Mouse (Mus musculus): Measurements from ENCODE around the gene Vpreb2. TPM values are rescaled to one million over a fixed set of nuclear protein-coding genes. Genes with fewer than 3 reads are reported as not detected.
A peak's percentile ranks its signal among the peaks of the same experiment; 100 is the strongest.
"Not testable (repeated sequence)": the region's sequence is repeated elsewhere in the genome, so short reads cannot be mapped to it uniquely, and the experiment has no call there.

Vpreb2 gene
- total RNA-seq, 2 experiments from 2014 or later: not detected

DNA sequence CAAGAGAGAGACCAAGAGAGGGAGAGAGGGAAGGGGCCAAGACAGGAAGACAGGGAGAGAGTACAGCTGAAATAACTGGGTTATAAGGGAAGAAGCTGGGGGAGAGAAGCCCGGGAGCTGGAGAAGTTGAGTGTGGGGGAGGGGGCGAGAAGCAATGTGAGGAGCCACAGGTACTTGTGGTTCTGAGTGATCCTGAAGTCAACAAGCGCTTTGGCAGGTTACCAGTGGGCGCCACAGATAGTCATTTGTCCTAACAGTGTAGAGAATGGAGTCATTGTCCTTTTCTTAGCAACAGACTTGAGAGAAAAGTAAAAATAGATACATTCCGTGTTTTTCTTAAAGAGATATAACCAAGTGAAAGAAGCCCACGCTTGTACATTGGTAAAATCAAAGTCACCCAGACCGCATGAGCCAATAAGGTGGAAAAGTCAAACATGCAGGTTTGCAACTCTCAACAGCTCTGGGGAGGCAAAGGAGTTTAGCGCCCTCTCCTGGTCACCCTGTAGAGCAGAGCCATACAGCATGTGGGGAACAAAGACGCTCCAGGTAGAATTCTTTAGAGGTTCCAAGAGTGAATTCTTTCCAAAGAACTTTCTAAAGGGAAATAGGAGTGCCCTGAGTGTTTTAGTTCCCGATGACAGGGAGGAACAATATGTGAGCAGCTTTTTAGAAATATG is 6.4 kb downstream of the Vpreb2 start:
- intact Hi-C loops (cut with DNase I): loop anchor here (2.0 to 5.0 kb wide), 3 partner anchors 58 to 129 kb away; partner anchors contain the start of gene Slc25a1

DNA sequence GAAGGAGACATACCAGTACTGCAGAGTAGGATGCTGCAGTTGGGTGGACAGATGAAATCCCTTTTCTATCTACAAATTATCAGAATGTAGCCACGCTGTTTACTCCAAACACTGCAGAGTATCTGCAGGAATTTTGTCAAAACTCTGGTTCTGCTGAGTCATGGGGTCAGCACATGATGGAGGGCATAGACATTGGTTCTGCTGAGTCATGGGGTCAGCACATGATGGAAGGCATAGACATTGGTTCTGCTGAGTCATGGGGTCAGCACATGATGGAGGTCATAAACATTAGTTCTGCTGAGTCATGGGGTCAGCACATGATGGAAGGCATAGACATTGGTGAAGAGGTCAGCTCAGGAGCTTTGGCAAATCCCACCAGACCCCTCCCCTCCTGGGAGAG is 7.5 kb downstream of the Vpreb2 start:
- intact Hi-C loops (cut with DNase I): loop anchor here (2.0 to 5.0 kb wide), 3 partner anchors 59 to 130 kb away; partner anchors contain the start of gene Slc25a1
- DNase-seq: no peak

More for the DNA sequence above, 6.4 kb downstream of the Vpreb2 start:
- peak; percentile 67 to 74 for DNase-seq

DNA sequence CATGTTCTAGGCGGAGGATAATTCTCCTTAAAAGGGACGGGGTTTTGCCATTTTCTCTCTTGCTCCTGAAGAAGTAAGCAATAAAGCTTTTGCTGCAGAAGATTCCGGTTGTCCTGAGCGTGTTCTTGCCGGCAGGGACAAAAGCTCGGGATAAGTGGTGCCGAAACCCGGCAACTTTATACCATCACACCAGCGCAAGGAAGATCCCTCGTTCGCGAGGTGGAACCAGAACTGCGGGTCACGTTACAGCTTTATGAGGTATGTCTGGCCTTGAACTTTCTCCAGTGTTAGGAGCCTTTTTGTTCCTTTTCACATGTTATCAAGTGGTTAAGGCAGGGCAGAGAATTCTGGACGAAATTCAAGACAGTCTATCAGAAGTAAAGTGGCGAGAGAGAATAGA is 12.1 kb downstream of the Vpreb2 start:
- intact Hi-C loops (cut with DNase I); DNase-seq: not testable (repeated sequence)

DNA sequence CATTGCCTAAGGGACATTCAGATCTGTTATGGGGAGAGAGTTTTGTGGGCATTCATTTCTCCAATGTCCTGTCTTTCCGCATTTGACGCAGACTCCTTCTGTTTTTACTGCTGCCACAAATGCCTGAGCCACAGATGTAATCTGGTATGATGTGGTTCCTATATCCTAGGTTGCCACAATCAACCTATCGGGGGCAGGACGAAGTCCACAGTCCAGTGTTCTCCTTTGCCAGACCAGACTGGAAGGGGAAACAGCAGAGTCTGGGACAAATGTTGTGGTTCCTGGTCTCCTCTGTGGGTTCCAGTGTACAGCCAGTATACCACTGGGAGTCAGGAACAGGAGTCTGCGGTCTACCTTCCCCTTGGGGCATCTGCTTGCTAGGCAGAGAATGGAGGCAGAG is 19.4 kb downstream of the Vpreb2 start:
- DNase-seq: no peak
- intact Hi-C loops (cut with DNase I): no loop called here

DNA sequence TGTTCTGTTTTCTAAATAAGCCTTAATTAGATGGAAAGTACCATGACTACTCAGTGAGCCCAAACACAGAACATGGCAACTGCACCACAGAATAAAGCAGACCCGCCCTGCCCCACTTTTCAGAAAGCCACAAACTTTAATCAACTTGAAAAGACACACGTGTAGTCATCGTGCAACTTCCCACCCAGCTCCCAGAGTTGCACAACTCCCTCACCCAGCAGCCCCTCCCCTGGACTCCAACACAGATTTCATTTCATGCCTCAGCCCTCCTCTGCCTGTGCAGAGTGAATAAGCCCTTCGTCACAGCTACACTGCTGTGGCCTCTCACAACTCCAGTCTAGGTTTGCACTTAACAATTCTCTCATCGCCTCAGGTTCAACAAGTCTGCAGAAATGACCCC is 24.4 kb downstream of the Vpreb2 start:
- no peak for DNase-seq
- intact Hi-C loops (cut with DNase I): no loop called here

DNA sequence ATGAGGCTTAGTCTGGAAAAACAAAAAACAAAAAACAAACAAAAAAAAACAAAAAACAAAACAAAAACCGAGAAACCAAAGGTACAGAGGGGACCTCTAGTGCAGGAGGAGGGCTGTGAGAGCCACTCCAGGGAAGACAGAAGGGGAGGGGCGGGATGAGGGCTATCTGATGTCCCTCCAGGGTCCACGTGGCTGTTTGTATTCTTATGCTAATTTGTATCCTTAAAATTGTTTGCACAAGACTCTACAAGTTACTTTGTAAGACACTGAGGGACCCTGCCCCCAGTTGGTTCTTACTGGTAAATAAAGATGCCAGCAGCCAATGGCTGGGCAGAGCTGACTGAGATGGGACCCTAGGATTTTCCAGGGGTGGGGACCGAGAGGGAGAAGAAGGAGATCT is 26.9 kb downstream of the Vpreb2 start:
- intact Hi-C loops (cut with DNase I): no loop called here

DNA sequence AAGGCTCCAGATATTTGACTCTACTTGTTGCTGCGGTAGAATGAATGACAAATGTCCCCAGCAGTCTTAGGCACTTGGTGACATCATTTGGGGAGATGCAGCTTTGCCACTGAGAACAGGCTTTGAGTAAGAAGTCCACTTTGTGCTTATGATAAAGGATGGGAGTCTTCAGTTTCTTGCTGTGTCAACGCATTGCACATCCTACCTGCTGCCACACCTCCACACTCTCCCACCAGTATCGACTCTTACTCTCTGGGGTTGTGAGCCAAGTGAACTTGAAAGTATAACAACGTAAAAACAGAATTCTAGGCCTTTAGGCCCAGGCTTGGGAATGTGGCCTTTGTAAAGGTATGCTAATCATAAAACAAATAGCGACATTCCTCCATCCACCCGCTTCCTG is 30.9 kb downstream of the Vpreb2 start:
- intact Hi-C loops (cut with DNase I): no loop called here
- DNase-seq: no peak

More for the DNA sequence above, 26.9 kb downstream of the Vpreb2 start:
- no peak for DNase-seq

DNA sequence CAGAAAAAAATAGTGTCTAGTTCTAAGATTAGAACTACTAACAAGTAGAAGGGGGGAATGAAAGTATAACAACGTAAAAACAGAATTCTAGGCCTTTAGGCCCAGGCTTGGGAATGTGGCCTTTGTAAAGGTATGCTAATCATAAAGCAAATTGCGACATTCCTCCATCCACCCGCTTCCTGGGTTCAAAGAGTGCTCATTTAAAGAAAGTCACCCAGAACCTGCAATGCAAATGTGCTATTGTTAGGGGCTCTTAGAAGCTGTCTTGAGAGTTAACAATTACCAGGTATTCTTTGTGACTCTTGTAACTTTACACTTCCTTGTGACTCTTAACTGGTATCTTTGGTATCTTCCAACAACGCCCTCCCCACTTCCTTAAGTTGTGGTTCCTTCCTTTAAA is 36.3 kb downstream of the Vpreb2 start:
- DNase-seq; intact Hi-C loops (cut with DNase I): not testable (repeated sequence)

DNA sequence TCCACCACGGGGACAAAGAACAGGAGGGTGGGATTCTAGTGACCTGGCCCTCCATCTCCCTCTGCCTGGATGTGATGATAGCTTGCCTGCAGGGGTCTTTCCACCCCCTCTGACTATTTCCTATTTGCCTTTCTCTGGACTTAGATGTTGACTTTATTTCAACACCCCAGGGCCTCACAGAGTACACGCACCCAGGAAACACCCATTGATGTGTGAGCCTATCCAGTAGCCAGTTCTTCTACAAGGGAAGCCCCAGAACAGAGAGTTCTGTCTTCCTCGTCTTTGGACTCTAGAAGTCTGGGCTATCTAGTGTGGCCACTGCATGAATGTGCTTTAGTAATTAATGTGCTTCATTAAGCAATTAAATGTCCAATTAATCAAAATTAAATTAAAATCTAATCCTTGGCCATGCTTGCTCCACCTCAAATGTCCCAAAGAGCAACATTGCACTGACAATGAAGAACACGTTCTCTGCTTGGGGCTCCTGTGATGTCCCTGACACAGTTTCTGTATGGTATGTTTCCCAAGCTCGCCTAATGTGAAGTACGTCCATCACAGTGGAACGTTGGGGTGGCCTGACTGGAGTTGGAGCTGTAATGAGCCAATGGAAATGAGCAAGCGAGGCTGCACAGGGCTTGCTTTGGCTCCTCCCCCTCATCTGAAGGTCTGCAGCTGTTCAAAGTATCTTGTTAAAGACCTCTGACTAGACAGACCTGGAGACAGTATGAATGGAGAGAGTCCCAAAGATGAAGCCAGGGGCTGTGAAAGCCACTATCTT is 42.7 kb downstream of the Vpreb2 start:
- DNase-seq: no peak
- intact Hi-C loops (cut with DNase I): no loop called here

DNA sequence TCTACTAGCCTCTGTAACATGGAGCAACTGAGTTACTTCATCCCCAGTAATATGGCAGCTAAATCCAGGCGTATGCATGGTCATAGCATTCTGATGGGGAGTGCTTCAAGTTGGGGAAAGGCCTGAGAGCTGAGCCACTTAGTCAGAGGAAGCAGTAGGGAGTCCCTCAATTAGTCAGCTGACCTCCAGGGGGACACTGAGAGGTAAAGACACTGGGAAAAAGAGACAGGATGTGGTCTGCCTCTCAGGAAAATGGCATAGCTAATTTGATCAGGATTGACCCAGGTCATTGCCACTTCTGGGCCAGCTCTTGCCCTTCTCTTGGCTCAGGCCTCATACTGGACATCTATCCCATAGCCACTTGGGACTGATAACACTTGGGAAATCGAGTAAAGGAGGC is 47.1 kb downstream of the Vpreb2 start:
- intact Hi-C loops (cut with DNase I): no loop called here
- DNase-seq: no peak

Other genes starting within 250 kb of the Vpreb2 start
- gene Med15, start 247.5 kb upstream of the Vpreb2 start, total RNA-seq (2021): 10 to 100 TPM; 34.7 to 39.1 TPM
- gene Klhl22, start 220.8 kb upstream of the Vpreb2 start, total RNA-seq (2021): 10 to 100 TPM; 26.9 to 27.6 TPM
- gene Scarf2, start 183.1 kb upstream of the Vpreb2 start, total RNA-seq (2021): 10 to 100 TPM; 15.1 to 16.0 TPM
- gene B830017H08Rik, start 147.3 kb upstream of the Vpreb2 start, total RNA-seq (2021): under 1 TPM in 1 of 2 experiments, not detected in 1; 0.22 TPM
- 1 to 10 TPM; 1.4 TPM for gene Car15, start 142.1 kb upstream of the Vpreb2 start, total RNA-seq (2021)
- gene Gm20518, start 88.8 kb upstream of the Vpreb2 start, total RNA-seq (2021): under 1 TPM; 0.17 to 0.19 TPM
- under 1 TPM in 1 of 2 experiments, not detected in 1; 0.07 TPM for gene Tssk1, start 86.2 kb upstream of the Vpreb2 start, total RNA-seq (2021)
- 10 to 100 TPM; 50.8 to 52.7 TPM for gene Dgcr2, start 81.9 kb upstream of the Vpreb2 start, total RNA-seq (2021)
- gene Tssk2, start 81.8 kb upstream of the Vpreb2 start, total RNA-seq (2021): not detected
- gene Ess2, start 69.1 kb upstream of the Vpreb2 start, total RNA-seq (2021): 10 to 100 TPM; 16.3 to 16.5 TPM
- gene Gsc2, start 65.4 kb upstream of the Vpreb2 start, total RNA-seq (2021): not detected
- gene Slc25a1, start 52.2 kb upstream of the Vpreb2 start, total RNA-seq (2021): 10 to 100 TPM; 12.7 to 13.5 TPM
- 10 to 100 TPM; 42.8 to 47.4 TPM for gene Dgcr6, start 72.4 kb downstream of the Vpreb2 start, total RNA-seq (2021)
- gene Prodh, start 109.8 kb downstream of the Vpreb2 start, total RNA-seq (2021): 10 to 100 TPM in 1 of 2 experiments, 1 to 10 TPM in 1; 6.4 to 11.4 TPM
- gene Rtn4r, start 147.2 kb downstream of the Vpreb2 start, total RNA-seq (2021): 1 to 10 TPM; 7.7 to 7.9 TPM
- not detected for gene Ccdc188, start 237.5 kb downstream of the Vpreb2 start, total RNA-seq (2021)

All from heart, postnatal 10 days (tissue).